Mouse (Mus musculus) thymus, adult 2 months (tissue): ENCODE results near the gene Srrd. TPM values are rescaled to one million over a fixed set of nuclear protein-coding genes. Genes with fewer than 3 reads are reported as not detected.
"Not testable (repeated sequence)": the region's sequence is repeated elsewhere in the genome, so short reads cannot be mapped to it uniquely, and the experiment has no call there.

Source experiments
- DNase-seq: peaks from one replicate; pipeline ENCODE4 v3.0.0; 2021
- H3K27ac ChIP-seq: fragments of 200-500 bp; 2 replicates; pipeline ENCODE4 v1.5.1; 2012; ENCODE audit warnings: low read length, control low read depth; ENCODE audit not compliant: control insufficient read depth, insufficient read depth
- H3K27me3 ChIP-seq: fragments of 200-500 bp; 2 replicates; pipeline ENCODE4 v1.6.1; 2012; ENCODE audit warnings: mild to moderate bottlenecking, low read length, moderate library complexity, mixed read lengths; ENCODE audit not compliant: control insufficient read depth, insufficient read depth
- H3K36me3 ChIP-seq: fragments of 200-500 bp; 2 replicates; pipeline ENCODE4 v1.6.1; 2012; ENCODE audit warnings: mild to moderate bottlenecking, low read length, moderate library complexity; ENCODE audit not compliant: control insufficient read depth, insufficient read depth
- H3K4me1 ChIP-seq: fragments of 200-500 bp; replicated peaks from 2 replicates; pipeline ENCODE4 v1.6.1; 2012; ENCODE audit warnings: low read length; ENCODE audit not compliant: control insufficient read depth, insufficient read depth
- H3K4me3 ChIP-seq: fragments of 200-500 bp; 2 replicates; pipeline ENCODE4 v1.5.1; 2012; ENCODE audit warnings: mild to moderate bottlenecking, low read length, control low read depth, moderate library complexity; ENCODE audit not compliant: control insufficient read depth, insufficient read depth
- CTCF ChIP-seq: fragments of 200-500 bp; IDR thresholded peaks from 2 replicates; pipeline ENCODE4 v1.5.1; 2012; ENCODE audit warnings: mild to moderate bottlenecking, control low read depth, low read length, moderate library complexity, borderline replicate concordance; ENCODE audit not compliant: control insufficient read depth, poor library complexity, insufficient read depth; ENCODE audit errors: extremely low read depth
- POLR2A ChIP-seq: fragments of 200-500 bp; IDR thresholded peaks from 2 replicates; pipeline ENCODE4 v1.6.1; 2012; ENCODE audit warnings: mild to moderate bottlenecking, low read length, control low read depth, moderate library complexity; ENCODE audit not compliant: control insufficient read depth, poor library complexity, insufficient read depth; ENCODE audit errors: extremely low read depth
- WGBS: fragments of 180-500 bp; shearing (Covaris S2); methylation state at CpG from one replicate; pipeline ENCODE4 v1.1.7; 2018; 5-methylcytosine and 5-hydroxymethylcytosine counted together
- polyA plus RNA-seq: library from polyadenylated mRNA; depleted of rRNA; stranded (reverse); fragments of >200 nt; gene quantifications from 2 replicates; pipeline ENCODE4 v1.2.3, GENCODE M21; 2012

Srrd gene
- polyA plus RNA-seq, 1 experiment, result 64.4 TPM

- no peak overlapping the region for H3K27ac ChIP-seq
- TF ChIP-seq POLR2A (no peak), CTCF (no peak)
- DNase-seq, result no peak
- 92% methylated on average over 4 of the region's 4 CpGs for WGBS
- no peak overlapping the region for H3K4me3 ChIP-seq
- H3K27me3 ChIP-seq, result no peaks in the 10 kb centered on the region
- H3K4me1 ChIP-seq, result peaks cover 9% of the 10 kb centered on the region; the same call in 1 of the 2 replicates
- H3K36me3 ChIP-seq, result no peaks in the 10 kb centered on the region
Observed at GRCm38 (mm10) chr5:112321376-112321775, 21.5 kb downstream of the Srrd start.

GRCm38 (mm10) chr5:112320936-112321335 lies 21.9 kb downstream of the Srrd start:
- H3K27me3 ChIP-seq, result no peaks in the 10 kb centered on the region
- no peaks in the 10 kb centered on the region for H3K36me3 ChIP-seq
- H3K27ac ChIP-seq, result no peak overlapping the region
- no peak for TF ChIP-seq CTCF
- no peak for TF ChIP-seq POLR2A
- 84% methylated on average over 6 of the region's 6 CpGs for WGBS
- DNase-seq, result no peak
- no peak overlapping the region for H3K4me3 ChIP-seq
- H3K4me1 ChIP-seq, result peaks cover 9% of the 10 kb centered on the region; the same call in 1 of the 2 replicates

- H3K4me1 ChIP-seq, result peaks cover 5% of the 10 kb centered on the region; the same call in 1 of the 2 replicates
- 92% methylated on average over 5 of the region's 5 CpGs for WGBS
- no peak overlapping the region for H3K4me3 ChIP-seq
- no peaks in the 10 kb centered on the region for H3K27me3 ChIP-seq
- no peak for DNase-seq
- TF ChIP-seq POLR2A (no peak), CTCF (no peak)
- no peak overlapping the region for H3K27ac ChIP-seq
- peaks cover under 1% of the 10 kb centered on the region for H3K36me3 ChIP-seq
Observed at GRCm38 (mm10) chr5:112320379-112320778, 22.5 kb downstream of the Srrd start.

- DNase-seq, H3K4me3 ChIP-seq, H3K4me1 ChIP-seq, H3K27ac ChIP-seq, H3K27me3 ChIP-seq, H3K36me3 ChIP-seq: not testable (repeated sequence)
- 83% methylated on average over 2 of the region's 2 CpGs for WGBS
Observed at GRCm38 (mm10) chr5:112319343-112319742, 23.5 kb downstream of the Srrd start.

GRCm38 (mm10) chr5:112317328-112317727 lies 25.5 kb downstream of the Srrd start:
- TF ChIP-seq CTCF, result no peak
- TF ChIP-seq POLR2A, result no peak
- Histone ChIP-seq H3K27me3 (no peaks in the 10 kb centered on the region), H3K4me1 (peaks cover 5% of the 10 kb centered on the region; the same call in 1 of the 2 replicates), H3K36me3 (peaks cover 6% of the 10 kb centered on the region), H3K27ac (no peak overlapping the region), H3K4me3 (no peak overlapping the region)
- DNase-seq, result no peak
- 25% methylated on average over 5 of the region's 5 CpGs for WGBS

GRCm38 (mm10) chr5:112316468-112316867 lies 26.4 kb downstream of the Srrd start:
- peaks cover 5% of the 10 kb centered on the region; the same call in 1 of the 2 replicates for H3K4me1 ChIP-seq
- peaks cover 6% of the 10 kb centered on the region for H3K36me3 ChIP-seq
- 93% methylated on average over 5 of the region's 5 CpGs for WGBS
- DNase-seq, result no peak
- no peak overlapping the region for H3K27ac ChIP-seq
- H3K27me3 ChIP-seq, result no peaks in the 10 kb centered on the region
- H3K4me3 ChIP-seq, result no peak overlapping the region
- TF ChIP-seq POLR2A (no peak), CTCF (no peak)

- Histone ChIP-seq H3K27ac (no peak overlapping the region), H3K4me3 (no peak overlapping the region), H3K27me3 (no peaks in the 10 kb centered on the region), H3K4me1 (peaks cover 8% of the 10 kb centered on the region; the same call in 1 of the 2 replicates), H3K36me3 (peaks cover 10% of the 10 kb centered on the region)
- no peak for TF ChIP-seq POLR2A
- 95% methylated on average over 11 of the region's 11 CpGs for WGBS
- no peak for DNase-seq
Observed at GRCm38 (mm10) chr5:112313222-112313885, 29.5 kb downstream of the Srrd start.
